ENCODE assay signal across 20 mouse cellular contexts in genomic region chr10:37849291-37849846, GRCm38 (mm10).
DNase-seq lines count a peak whose midpoint lies in the region; ATAC-seq lines count a peak whose summit lies in the region.
"Had no signal": no experiment of that assay in that cellular context is flagged by ENCODE, and none has a peak within 500 bp of the region (broad histone marks: within the 10 kb centered on the region; RNA-seq: fewer than 3 reads in every experiment).

No protein-coding gene starts in this region.

- 41% methylated on average over 1 of the region's 1 CpGs for WGBS in forebrain, embryonic 11.5 days
- WGBS in forebrain, embryonic 12.5 days: 29% methylated on average over 1 of the region's 1 CpGs
- 30% methylated on average over 1 of the region's 1 CpGs for WGBS in midbrain, embryonic 14.5 days
- 50% methylated on average over 1 of the region's 1 CpGs for WGBS in midbrain, embryonic 13.5 days
- WGBS in forebrain, embryonic 13.5 days: 32% methylated on average over 1 of the region's 1 CpGs
- 19% methylated on average over 1 of the region's 1 CpGs for WGBS in midbrain, embryonic 16.5 days

- H3K27me3 ChIP-seq in forebrain, embryonic 11.5 days (ENCODE audit: control insufficient read depth, insufficient read depth, low read length): no peaks in the 10 kb centered on the region
- H3K27me3 ChIP-seq in forebrain, embryonic 12.5 days: no peaks in the 10 kb centered on the region
- no peaks in the 10 kb centered on the region for H3K27me3 ChIP-seq in midbrain, embryonic 14.5 days (ENCODE audit: control insufficient read depth, insufficient read depth, low read length)
- no peaks in the 10 kb centered on the region for H3K27me3 ChIP-seq in midbrain, embryonic 13.5 days
- H3K27me3 ChIP-seq in forebrain, embryonic 13.5 days: no peaks in the 10 kb centered on the region
- no peaks in the 10 kb centered on the region for H3K27me3 ChIP-seq in midbrain, embryonic 16.5 days (ENCODE audit: control insufficient read depth, insufficient read depth, low read depth, low read length)
- H3K27me3 ChIP-seq: CH12.LX; embryonic facial prominence, embryonic 12.5 days; hindbrain, embryonic 12.5 days; intestine, embryonic 15.5 days had no signal

- no peaks in the 10 kb centered on the region for H3K9me3 ChIP-seq in forebrain, embryonic 11.5 days (ENCODE audit: control insufficient read depth, low read length)
- H3K9me3 ChIP-seq in forebrain, embryonic 12.5 days: peaks cover 5% of the 10 kb centered on the region; the same call in 1 of the 2 replicates
- H3K9me3 ChIP-seq in midbrain, embryonic 14.5 days (ENCODE audit: control insufficient read depth, low read length): no peaks in the 10 kb centered on the region
- no peaks in the 10 kb centered on the region for H3K9me3 ChIP-seq in midbrain, embryonic 13.5 days
- no peaks in the 10 kb centered on the region for H3K9me3 ChIP-seq in forebrain, embryonic 13.5 days (replicated peaks)
- no peaks in the 10 kb centered on the region for H3K9me3 ChIP-seq in midbrain, embryonic 16.5 days (replicated peaks; ENCODE audit: control insufficient read depth, low read length, poor library complexity, severe bottlenecking)
- H3K9me3 ChIP-seq: intestine, embryonic 15.5 days had no signal

- H3K36me3 ChIP-seq in forebrain, embryonic 11.5 days (ENCODE audit: control insufficient read depth, insufficient read depth, low read length): no peaks in the 10 kb centered on the region
- H3K36me3 ChIP-seq in forebrain, embryonic 12.5 days (replicated peaks): no peaks in the 10 kb centered on the region
- H3K36me3 ChIP-seq in midbrain, embryonic 14.5 days (ENCODE audit: control insufficient read depth, insufficient read depth, low read length): no peaks in the 10 kb centered on the region
- no peaks in the 10 kb centered on the region for H3K36me3 ChIP-seq in midbrain, embryonic 13.5 days
- no peaks in the 10 kb centered on the region for H3K36me3 ChIP-seq in forebrain, embryonic 13.5 days (ENCODE audit: poor library complexity, severe bottlenecking)
- no peaks in the 10 kb centered on the region for H3K36me3 ChIP-seq in midbrain, embryonic 16.5 days (ENCODE audit: control insufficient read depth, insufficient read depth, low read length)
- H3K36me3 ChIP-seq: embryonic facial prominence, embryonic 12.5 days; heart, embryonic 10.5 days; hindbrain, embryonic 12.5 days; intestine, embryonic 15.5 days had no signal

- no peak overlapping the region for H3K9ac ChIP-seq in forebrain, embryonic 11.5 days (ENCODE audit: low read length)
- H3K9ac ChIP-seq in forebrain, embryonic 12.5 days: no peak overlapping the region
- no peak overlapping the region for H3K9ac ChIP-seq in midbrain, embryonic 14.5 days (replicated peaks; ENCODE audit: low read length)
- no peak overlapping the region for H3K9ac ChIP-seq in midbrain, embryonic 13.5 days (replicated peaks)
- no peak overlapping the region for H3K9ac ChIP-seq in forebrain, embryonic 13.5 days
- H3K9ac ChIP-seq in midbrain, embryonic 16.5 days (ENCODE audit: low read depth, low read length): no peak overlapping the region
- H3K9ac ChIP-seq: embryonic facial prominence, embryonic 12.5 days; hindbrain, embryonic 12.5 days; intestine, embryonic 15.5 days had no signal

- H3K4me3 ChIP-seq in forebrain, embryonic 11.5 days (ENCODE audit: low read depth, low read length): no peak overlapping the region
- no peak overlapping the region for H3K4me3 ChIP-seq in forebrain, embryonic 12.5 days (replicated peaks)
- H3K4me3 ChIP-seq in midbrain, embryonic 14.5 days (replicated peaks; ENCODE audit: low read depth, low read length): no peak overlapping the region
- H3K4me3 ChIP-seq in midbrain, embryonic 13.5 days (replicated peaks): no peak overlapping the region
- no peak overlapping the region for H3K4me3 ChIP-seq in forebrain, embryonic 13.5 days
- no peak overlapping the region for H3K4me3 ChIP-seq in midbrain, embryonic 16.5 days (ENCODE audit: low read depth, low read length)
- H3K4me3 ChIP-seq: embryonic facial prominence, embryonic 12.5 days; heart, embryonic 10.5 days; hindbrain, embryonic 12.5 days; intestine, embryonic 15.5 days had no signal

- H3K4me1 ChIP-seq in forebrain, embryonic 11.5 days (replicated peaks; ENCODE audit: control insufficient read depth, insufficient read depth, low read length): no peaks in the 10 kb centered on the region
- no peaks in the 10 kb centered on the region for H3K4me1 ChIP-seq in forebrain, embryonic 12.5 days
- H3K4me1 ChIP-seq in midbrain, embryonic 14.5 days (ENCODE audit: control insufficient read depth, insufficient read depth, low read length): no peaks in the 10 kb centered on the region
- H3K4me1 ChIP-seq in midbrain, embryonic 13.5 days (replicated peaks): no peaks in the 10 kb centered on the region
- H3K4me1 ChIP-seq in forebrain, embryonic 13.5 days: no peaks in the 10 kb centered on the region
- no peaks in the 10 kb centered on the region for H3K4me1 ChIP-seq in midbrain, embryonic 16.5 days (ENCODE audit: control insufficient read depth, insufficient read depth, low read length)
- H3K4me1 ChIP-seq: embryonic facial prominence, embryonic 12.5 days; hindbrain, embryonic 12.5 days; intestine, embryonic 15.5 days had no signal

- no peak overlapping the region for H3K4me2 ChIP-seq in forebrain, embryonic 11.5 days (ENCODE audit: low read depth, low read length, severe bottlenecking)
- H3K4me2 ChIP-seq in forebrain, embryonic 12.5 days: no peak overlapping the region
- no peak overlapping the region for H3K4me2 ChIP-seq in midbrain, embryonic 14.5 days (ENCODE audit: low read length)
- no peak overlapping the region for H3K4me2 ChIP-seq in midbrain, embryonic 13.5 days (replicated peaks)
- no peak overlapping the region for H3K4me2 ChIP-seq in forebrain, embryonic 13.5 days
- no peak overlapping the region for H3K4me2 ChIP-seq in midbrain, embryonic 16.5 days (ENCODE audit: low read length)
- H3K4me2 ChIP-seq: embryonic facial prominence, embryonic 12.5 days; hindbrain, embryonic 12.5 days; intestine, embryonic 15.5 days had no signal

- ATAC-seq in forebrain, embryonic 11.5 days (replicated peaks; ENCODE audit: low FRiP score): peak; percentile 63
- ATAC-seq in forebrain, embryonic 12.5 days (ENCODE audit: low FRiP score): no peak
- no peak for ATAC-seq in midbrain, embryonic 14.5 days (ENCODE audit: low FRiP score, low TSS enrichment)
- no peak for ATAC-seq in midbrain, embryonic 13.5 days
- ATAC-seq in forebrain, embryonic 13.5 days: peak; percentile 36; the same call in 1 of the 2 replicates
- ATAC-seq in midbrain, embryonic 16.5 days: 0 out of 2 replicates have a peak, but pooled peaks have one; percentile 8
- ATAC-seq: intestine, embryonic 15.5 days had no signal

- H3K27ac ChIP-seq in forebrain, embryonic 11.5 days (ENCODE audit: low read depth, low read length): no peak overlapping the region
- no peak overlapping the region for H3K27ac ChIP-seq in forebrain, embryonic 12.5 days
- no peak overlapping the region for H3K27ac ChIP-seq in midbrain, embryonic 14.5 days (replicated peaks; ENCODE audit: low read depth, low read length)
- H3K27ac ChIP-seq in midbrain, embryonic 13.5 days: no peak overlapping the region
- H3K27ac ChIP-seq in forebrain, embryonic 13.5 days: no peak overlapping the region
- H3K27ac ChIP-seq in midbrain, embryonic 16.5 days (ENCODE audit: low read length): no peak overlapping the region
- H3K27ac ChIP-seq: embryonic facial prominence, embryonic 12.5 days; heart, embryonic 10.5 days; hindbrain, embryonic 12.5 days; intestine, embryonic 15.5 days had no signal

- no peak for DNase-seq in forebrain, embryonic 11.5 days (ENCODE audit: low spot score)
- DNase-seq in midbrain, embryonic 14.5 days: peak; percentile 23
- DNase-seq in gastrocnemius, adult 8-10 months (ENCODE audit: low spot score in 2 of 2): no peak
- DNase-seq: adrenal gland, adult 2 months; adrenal gland, postnatal 25 days; cerebellum, adult 2 months; cerebellum, postnatal 25 days; gastrocnemius, postnatal 10 days; heart, adult 18-20 months; heart, postnatal 10 days; heart, postnatal 4 days had no signal

Comparison
In these comparisons a context has a peak if more than half of its experiments do, and no peak if none do; other contexts are left out.
1. ATAC-seq: peak in forebrain, embryonic 11.5 days (single experiment), forebrain, embryonic 13.5 days (single experiment) and midbrain, embryonic 16.5 days (single experiment); none in forebrain, embryonic 12.5 days (single experiment), midbrain, embryonic 14.5 days (single experiment) and midbrain, embryonic 13.5 days (single experiment).